Mouse (Mus musculus) testis, adult 2 months (tissue): Measurements from ENCODE around the gene Slc22a20. TPM values are rescaled to one million over a fixed set of nuclear protein-coding genes. Genes with fewer than 3 reads are reported as not detected.

Source experiments
- H3K27ac ChIP-seq: fragments of 200-500 bp; 2 replicates; pipeline ENCODE4 v1.5.1; 2012; ENCODE audit warnings: low read depth, low read length; ENCODE audit not compliant: control insufficient read depth, insufficient read depth
- H3K27me3 ChIP-seq: fragments of 200-500 bp; 2 replicates; pipeline ENCODE4 v1.6.1; 2012; ENCODE audit warnings: mild to moderate bottlenecking, low read length, moderate library complexity; ENCODE audit not compliant: control insufficient read depth, insufficient read depth
- H3K36me3 ChIP-seq: fragments of 200-500 bp; 2 replicates; pipeline ENCODE4 v1.6.1; 2012; ENCODE audit warnings: mild to moderate bottlenecking, low read length; ENCODE audit not compliant: control insufficient read depth, insufficient read depth
- H3K4me1 ChIP-seq: fragments of 200-500 bp; 2 replicates; pipeline ENCODE4 v1.6.1; 2012; ENCODE audit warnings: low read length; ENCODE audit not compliant: control insufficient read depth, insufficient read depth
- H3K4me3 ChIP-seq: fragments of 200-500 bp; 2 replicates; pipeline ENCODE4 v1.5.1; 2012; ENCODE audit warnings: low read depth, mild to moderate bottlenecking, low read length, moderate library complexity, mixed read lengths; ENCODE audit not compliant: control insufficient read depth
- CTCF ChIP-seq: fragments of 200-500 bp; IDR thresholded peaks from 2 replicates; pipeline ENCODE4 v1.5.1; 2012; ENCODE audit warnings: low read depth, mild to moderate bottlenecking, inconsistent platforms, low read length, moderate library complexity; ENCODE audit not compliant: control insufficient read depth, insufficient read depth, insufficient replicate concordance
- POLR2A ChIP-seq: fragments of 200-500 bp; IDR thresholded peaks from 2 replicates; pipeline ENCODE4 v1.6.1; 2012; ENCODE audit warnings: low read depth, mild to moderate bottlenecking, inconsistent platforms, low read length, moderate library complexity; ENCODE audit not compliant: control insufficient read depth
- polyA plus RNA-seq: library from polyadenylated mRNA; depleted of rRNA; stranded (reverse); fragments of >200 nt; gene quantifications from 2 replicates; pipeline ENCODE4 v1.2.3, GENCODE M21; 2012

Slc22a20 gene
- polyA plus RNA-seq, 1 experiment: 0.06 TPM

DNA sequence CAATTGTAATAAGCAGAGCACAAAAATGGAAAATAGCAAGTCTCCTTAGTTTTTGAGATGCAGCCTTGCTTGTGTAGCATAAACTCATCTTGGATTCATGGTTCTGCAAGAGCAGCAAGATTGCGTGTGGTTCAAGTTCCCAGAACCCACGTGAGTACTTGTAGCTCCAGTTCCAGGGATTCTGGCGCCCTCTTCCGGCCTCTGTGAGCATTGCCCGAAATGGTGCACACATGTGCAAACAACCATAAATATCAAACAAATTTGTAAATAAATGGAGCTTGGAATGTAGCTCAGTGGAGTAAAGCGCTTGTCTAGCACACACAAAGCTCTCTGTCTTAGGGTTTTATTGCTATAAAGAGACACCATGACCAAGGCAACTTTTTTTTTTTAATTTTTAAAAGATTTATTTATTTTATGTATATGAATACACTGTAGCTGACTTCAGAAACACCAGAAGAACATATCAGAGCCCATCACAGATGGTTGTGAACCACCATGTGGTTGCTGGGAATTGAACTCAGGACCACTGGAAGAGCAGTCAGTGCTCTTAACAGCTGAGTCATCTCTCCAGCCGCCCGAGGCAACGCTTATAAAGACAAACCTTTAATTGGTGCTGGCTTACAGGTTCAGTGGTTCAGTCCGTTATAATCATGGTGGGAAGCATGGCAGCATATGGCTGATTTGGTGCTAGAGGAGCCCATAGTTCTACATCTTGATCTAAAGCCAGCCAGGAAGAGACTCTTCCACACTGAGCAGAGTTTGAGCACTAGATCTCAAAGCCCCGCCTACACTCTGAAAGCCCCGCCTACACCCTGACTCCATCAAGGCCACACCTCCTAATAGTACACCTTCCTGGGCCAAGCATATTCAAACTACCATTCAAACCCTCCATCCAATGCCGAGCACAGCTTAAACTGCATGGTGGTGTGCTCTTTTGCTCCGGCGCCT lies 32.5 kb upstream of the Slc22a20 start:
- Histone ChIP-seq H3K27me3 (no peaks in the 10 kb centered on the region), H3K4me1 (peaks cover 4% of the 10 kb centered on the region; the same call in 1 of the 2 replicates), H3K4me3 (no peak overlapping the region), H3K27ac (no peak overlapping the region), H3K36me3 (no peaks in the 10 kb centered on the region)
- TF ChIP-seq POLR2A (no peak), CTCF (peak; percentile 85; the same call in 1 of the 2 replicates)

- no peaks in the 10 kb centered on the region for H3K27me3 ChIP-seq
- H3K36me3 ChIP-seq: no peaks in the 10 kb centered on the region
- TF ChIP-seq POLR2A (no peak), CTCF (no peak)
- no peak overlapping the region for H3K27ac ChIP-seq
- H3K4me3 ChIP-seq: no peak overlapping the region
- peaks cover 4% of the 10 kb centered on the region; the same call in 1 of the 2 replicates for H3K4me1 ChIP-seq
Measured at GRCm38 (mm10) chr19:6016532-6016931, 30.6 kb upstream of the Slc22a20 start.

DNA sequence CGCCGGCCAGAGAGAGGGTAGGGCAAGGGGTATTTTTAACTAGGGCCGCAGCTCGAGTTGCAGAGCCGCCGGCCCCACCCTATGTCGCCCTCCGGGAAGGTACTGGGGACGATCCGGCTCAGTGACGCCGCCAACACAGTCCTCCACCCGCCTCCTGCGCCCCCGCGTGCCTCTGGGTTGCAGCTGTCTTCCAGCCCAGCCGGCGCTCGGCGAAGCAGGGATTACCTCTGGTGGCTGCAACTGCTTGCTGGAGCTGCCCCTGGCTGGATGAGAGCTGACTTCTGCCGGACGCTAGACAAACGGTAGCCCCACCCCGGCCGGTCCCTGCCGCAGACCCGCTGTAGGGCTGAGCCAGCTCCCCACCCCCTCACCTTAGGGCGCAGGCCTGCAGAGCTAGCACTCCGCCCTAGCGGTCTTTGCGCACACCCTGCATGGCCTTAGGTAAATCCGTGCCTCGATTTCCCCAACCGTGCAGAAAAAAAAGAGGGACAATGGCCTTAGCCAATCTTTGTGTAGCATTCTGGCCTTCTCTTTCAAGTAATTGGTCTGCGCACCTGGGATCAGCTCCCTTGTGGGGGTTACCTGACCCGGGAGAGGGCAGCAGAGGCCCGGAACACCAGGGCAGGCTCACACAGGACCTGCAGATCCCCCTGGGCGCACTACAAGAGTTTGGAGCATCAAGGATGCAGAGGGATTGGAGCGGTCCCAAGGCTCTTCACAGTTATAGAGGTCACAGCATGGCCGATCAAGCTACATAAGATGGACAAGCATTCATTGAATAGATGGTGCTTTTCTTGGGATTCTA lies 29.8 kb upstream of the Slc22a20 start, which contains the start of gene Capn1:
TSS of gene Capn1 (minus strand) at position 387 of the 805 bp plus-strand sequence.
- peak within 1 kb of the TSS; percentile 65 for H3K4me3 ChIP-seq
- H3K27me3 ChIP-seq: no peaks in the 10 kb centered on the region
- TF ChIP-seq CTCF: no peak
- TF ChIP-seq POLR2A: no peak
- H3K36me3 ChIP-seq: no peaks in the 10 kb centered on the region
- H3K4me1 ChIP-seq: peaks cover 4% of the 10 kb centered on the region; the same call in 1 of the 2 replicates
- H3K27ac ChIP-seq: no peak within 1 kb of the TSS

GRCm38 (mm10) chr19:6014991-6015510 lies 29.1 kb upstream of the Slc22a20 start:
- Histone ChIP-seq H3K4me1 (peaks cover 4% of the 10 kb centered on the region; the same call in 1 of the 2 replicates), H3K27me3 (no peaks in the 10 kb centered on the region), H3K4me3 (peak overlapping the region; percentile 65), H3K36me3 (no peaks in the 10 kb centered on the region), H3K27ac (no peak overlapping the region)
- no peak for TF ChIP-seq CTCF
- no peak for TF ChIP-seq POLR2A

- Histone ChIP-seq H3K27me3 (no peaks in the 10 kb centered on the region), H3K4me3 (no peak overlapping the region), H3K27ac (no peak overlapping the region), H3K4me1 (peaks cover 4% of the 10 kb centered on the region; the same call in 1 of the 2 replicates), H3K36me3 (no peaks in the 10 kb centered on the region)
- TF ChIP-seq POLR2A (no peak), CTCF (no peak)
Measured at GRCm38 (mm10) chr19:6013691-6014090, 27.7 kb upstream of the Slc22a20 start.

- H3K4me3 ChIP-seq: no peak overlapping the region
- no peaks in the 10 kb centered on the region for H3K27me3 ChIP-seq
- H3K36me3 ChIP-seq: no peaks in the 10 kb centered on the region
- no peak for TF ChIP-seq POLR2A
- TF ChIP-seq CTCF: no peak
- no peak overlapping the region for H3K27ac ChIP-seq
- no peaks in the 10 kb centered on the region; the same call in 1 of the 2 replicates for H3K4me1 ChIP-seq
Measured at GRCm38 (mm10) chr19:6009137-6009536, 23.2 kb upstream of the Slc22a20 start.

GRCm38 (mm10) chr19:6007013-6007412 lies 21.1 kb upstream of the Slc22a20 start:
- H3K27ac ChIP-seq: no peak overlapping the region
- H3K4me1 ChIP-seq: no peaks in the 10 kb centered on the region; the same call in 1 of the 2 replicates
- H3K4me3 ChIP-seq: no peak overlapping the region
- TF ChIP-seq CTCF (no peak), POLR2A (no peak)
- H3K36me3 ChIP-seq: no peaks in the 10 kb centered on the region
- H3K27me3 ChIP-seq: no peaks in the 10 kb centered on the region
